Mouse (Mus musculus) G1E-ER4 (cell line): Measurements from ENCODE around the gene Chrnb4. TPM values are rescaled to one million over a fixed set of nuclear protein-coding genes. Genes with fewer than 3 reads are reported as not detected.

Experiments used
- GATA1 ChIP-seq: IDR thresholded peaks from one replicate; pipeline ENCODE4 v1.8.0; 2012; ENCODE audit warnings: low read length, inconsistent platforms
- polyA plus RNA-seq: library from polyadenylated mRNA; stranded (reverse); fragments of >175 nt; gene quantifications from 2 replicates; pipeline ENCODE4 v1.2.3, GENCODE M21; 2012

Chrnb4 gene
- polyA plus RNA-seq, result not detected in 2 replicates

DNA sequence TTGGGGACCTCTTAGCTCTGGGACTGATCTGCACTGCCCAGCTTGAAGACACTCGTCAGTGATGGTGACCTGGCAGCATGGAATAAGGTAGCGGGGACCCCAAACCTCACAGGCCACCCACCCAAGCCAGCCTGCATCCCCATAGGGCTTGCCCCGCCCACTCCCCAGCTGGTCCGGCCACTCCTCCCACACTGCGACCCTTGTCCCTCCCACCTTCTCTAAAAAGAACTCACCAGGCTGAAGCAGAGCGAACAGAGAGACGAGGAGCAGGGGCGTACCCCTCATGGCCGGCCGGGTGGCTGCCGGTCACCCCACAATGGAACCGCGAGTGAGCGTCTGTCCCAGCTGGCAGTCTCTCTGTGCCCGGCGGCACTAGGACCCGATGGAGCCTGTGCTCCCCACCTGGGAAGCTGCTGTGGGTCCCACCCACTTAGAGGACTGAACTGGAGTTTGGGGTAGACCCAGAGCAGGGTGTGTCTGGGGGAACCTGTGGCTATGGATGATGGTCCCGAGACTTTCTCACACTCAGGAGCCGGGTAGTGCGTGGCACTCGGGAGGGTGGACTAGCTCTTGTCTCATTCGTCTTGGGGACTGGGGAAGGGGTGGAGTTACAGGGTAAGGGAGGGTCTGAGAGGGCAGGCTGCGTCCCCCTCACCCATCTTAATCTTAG is at the start of gene Chrnb4:
TSS of gene Chrnb4 (minus strand) at position 569 of the 670 bp plus-strand sequence.
- TF ChIP-seq GATA1, result no peak

GRCm38 (mm10) chr9:55096870-55097269 is 48.3 kb upstream of the Chrnb4 start:
- no peak for TF ChIP-seq GATA1

DNA sequence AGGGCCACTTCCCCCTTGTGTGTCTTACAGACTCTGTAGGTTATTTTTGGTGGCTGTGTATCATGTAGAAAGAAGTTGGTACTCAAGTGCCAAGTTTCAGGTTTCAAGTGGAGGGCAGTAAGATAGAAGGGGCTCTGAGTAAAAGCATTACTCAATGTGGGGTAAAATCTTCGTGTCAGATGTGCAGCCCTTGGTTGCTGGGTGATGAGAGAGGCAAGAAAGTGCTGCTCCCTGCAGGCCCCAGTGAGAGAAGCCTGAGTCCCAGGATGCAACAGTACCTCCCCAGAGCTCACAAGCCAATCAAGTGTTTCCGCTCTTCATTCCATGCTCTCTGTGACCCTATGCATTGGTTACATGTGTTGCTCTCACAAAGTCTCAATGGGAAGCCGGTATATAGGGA is 47.5 kb upstream of the Chrnb4 start:
- TF ChIP-seq GATA1, result no peak

DNA sequence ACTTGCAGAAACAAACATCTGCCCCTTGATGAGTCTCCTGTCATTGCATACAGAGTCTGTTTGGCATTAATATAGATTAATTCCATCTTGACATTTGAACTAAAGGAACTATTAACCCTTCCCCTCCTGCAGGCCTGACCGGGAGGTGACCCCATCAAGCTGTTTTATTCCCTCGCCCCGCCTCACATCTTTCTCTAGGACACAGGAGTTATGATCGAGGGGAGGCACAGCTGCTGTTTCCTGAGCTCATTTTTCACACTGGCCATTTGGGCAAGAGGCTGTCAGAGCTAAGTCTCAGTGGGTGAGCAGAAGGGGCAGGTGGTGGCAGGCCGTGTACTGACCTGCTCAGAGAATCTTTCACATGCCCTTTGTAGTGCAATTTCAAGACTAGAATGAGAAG is 41.6 kb upstream of the Chrnb4 start:
- no peak for TF ChIP-seq GATA1

- TF ChIP-seq GATA1, result no peak
Measured at GRCm38 (mm10) chr9:55089226-55089625, 40.6 kb upstream of the Chrnb4 start.

DNA sequence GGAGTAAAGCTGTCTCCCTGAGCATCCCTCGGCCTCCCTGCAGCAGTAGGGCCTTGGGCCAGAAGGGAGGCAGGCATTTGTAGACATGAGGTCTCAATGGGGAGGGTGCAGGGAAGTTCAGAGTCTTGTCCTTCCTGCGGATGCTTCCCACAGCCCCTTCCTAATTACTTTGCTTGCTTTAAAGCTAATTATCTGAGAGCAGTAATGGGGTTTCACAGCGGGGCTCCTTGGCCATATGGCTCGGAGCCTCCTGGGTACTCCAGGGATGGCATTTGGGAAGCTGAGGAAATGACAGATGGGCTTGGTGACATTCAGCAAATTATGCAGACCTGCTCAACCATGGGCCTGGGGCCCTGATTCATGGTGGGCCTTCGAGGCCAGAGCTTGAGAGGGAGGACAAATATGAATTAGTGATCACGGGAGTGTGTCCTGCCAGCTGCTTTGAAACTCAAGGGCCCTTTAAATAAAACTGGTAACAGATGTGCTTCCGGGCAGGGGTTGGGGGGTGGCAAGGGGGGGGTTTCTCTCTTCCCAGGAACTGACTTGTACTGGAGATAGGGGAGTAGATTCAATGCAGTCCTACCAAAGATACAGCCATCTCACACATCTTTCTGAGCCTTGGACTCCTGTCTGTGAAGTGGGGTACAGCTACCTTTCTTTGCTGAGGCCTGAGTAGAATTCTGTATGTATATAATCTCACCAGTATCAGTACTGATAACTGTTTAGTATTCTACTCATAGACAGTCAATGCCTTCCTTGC is 34.8 kb upstream of the Chrnb4 start:
- TF ChIP-seq GATA1, result no peak

GRCm38 (mm10) chr9:55067965-55068265 is 19.3 kb upstream of the Chrnb4 start:
- no peak for TF ChIP-seq GATA1

DNA sequence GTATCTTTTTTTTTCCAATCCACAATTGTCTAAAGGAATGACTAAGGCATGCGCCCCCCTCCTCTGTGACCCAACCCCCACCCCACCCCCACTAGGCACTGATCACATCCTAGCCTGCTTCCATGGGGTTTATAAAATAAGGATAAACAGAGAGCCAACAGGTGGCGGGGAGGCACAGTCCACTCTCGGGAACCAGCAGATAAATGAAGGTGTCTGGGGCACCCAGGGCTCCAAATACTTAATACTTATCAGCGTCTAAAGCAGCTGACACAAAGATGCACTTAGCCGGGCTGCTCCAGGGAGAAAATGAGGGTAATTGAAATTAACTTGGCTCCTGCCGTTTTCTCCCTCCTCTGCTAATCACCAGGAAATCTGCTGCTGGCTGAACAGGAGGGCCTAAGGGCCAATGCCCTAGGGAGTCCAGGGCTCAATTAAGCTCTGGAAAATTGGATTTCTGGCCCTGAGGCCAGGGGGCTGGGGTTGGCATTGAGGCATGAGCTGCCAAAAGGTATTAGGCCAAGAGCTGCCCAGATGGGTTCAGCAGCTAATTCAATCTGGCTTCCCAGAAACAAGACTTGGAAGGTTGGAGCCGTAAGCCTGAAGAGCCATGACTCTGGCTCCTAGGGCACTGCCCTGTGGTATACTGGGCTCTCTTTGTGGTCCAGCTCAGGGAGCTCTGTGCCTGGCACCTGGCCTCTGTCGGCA is 18.8 kb upstream of the Chrnb4 start:
- TF ChIP-seq GATA1, result no peak

DNA sequence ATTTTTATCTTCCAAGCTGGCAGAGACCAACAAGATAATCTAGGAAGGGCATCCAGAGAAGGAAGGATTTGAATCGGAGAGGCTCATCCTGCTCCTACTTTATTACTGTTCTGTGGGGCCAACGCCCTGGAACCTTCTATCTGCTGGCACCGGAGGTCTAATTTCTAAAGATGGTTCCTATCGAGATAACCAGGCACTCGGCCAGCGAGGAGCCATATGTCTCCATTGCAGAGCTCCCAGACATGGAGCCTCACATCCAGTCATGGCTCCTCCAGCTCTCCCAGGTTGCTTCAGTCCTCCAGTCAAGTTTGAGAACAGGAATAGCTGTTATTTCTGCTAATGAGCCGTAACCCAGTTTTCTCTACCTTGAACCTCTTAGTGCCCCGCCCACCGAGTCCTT is 16.7 kb upstream of the Chrnb4 start:
- TF ChIP-seq GATA1, result no peak

DNA sequence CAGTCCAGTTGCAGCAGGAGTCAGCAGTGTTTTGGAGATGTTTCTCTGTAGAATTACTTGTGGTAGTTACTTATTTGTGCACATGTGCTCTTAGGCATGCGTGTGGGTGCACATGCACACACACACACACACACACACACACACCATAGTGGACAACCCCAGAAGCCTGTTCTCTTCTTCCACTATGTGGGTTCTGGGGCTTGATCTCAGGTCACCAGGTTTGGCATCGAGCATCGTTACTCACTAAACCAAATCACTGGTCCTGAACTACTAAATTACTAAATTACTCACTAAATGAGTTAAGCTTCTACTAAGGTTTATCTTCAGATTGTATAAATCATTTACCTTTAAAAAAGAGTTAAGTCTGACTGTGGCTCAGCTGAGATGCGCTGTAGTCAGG is 9.5 kb upstream of the Chrnb4 start:
- TF ChIP-seq GATA1, result no peak

DNA sequence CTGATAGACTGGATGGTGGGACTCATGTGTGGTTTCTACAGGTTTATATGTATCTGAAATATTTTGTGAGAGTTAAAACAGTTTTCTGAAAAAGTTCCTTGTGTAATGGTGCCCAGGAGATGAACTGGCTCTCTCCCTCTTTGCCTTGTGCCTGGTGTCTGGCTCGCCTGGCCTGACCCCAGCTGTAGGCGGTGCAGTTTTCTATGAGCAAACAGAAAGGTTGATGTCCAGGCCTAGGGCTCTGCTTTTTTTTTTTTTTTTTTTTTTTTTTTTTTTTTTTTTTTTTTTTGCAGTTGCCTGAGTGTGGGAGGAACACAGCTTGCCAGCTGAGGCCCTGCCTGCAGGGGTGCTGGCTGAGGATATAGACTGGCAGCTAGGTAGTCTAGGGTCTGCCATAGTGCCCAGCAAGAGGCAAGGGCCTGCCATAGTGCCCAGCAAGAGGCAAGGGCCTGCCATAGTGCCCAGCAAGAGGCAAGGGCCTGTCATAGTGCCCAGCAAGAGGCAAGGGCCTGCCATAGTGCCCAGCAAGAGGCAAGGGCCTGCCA is 6.9 kb upstream of the Chrnb4 start:
- no peak for TF ChIP-seq GATA1

GRCm38 (mm10) chr9:55046764-55047163 is 1.8 kb downstream of the Chrnb4 start:
- no peak for TF ChIP-seq GATA1

DNA sequence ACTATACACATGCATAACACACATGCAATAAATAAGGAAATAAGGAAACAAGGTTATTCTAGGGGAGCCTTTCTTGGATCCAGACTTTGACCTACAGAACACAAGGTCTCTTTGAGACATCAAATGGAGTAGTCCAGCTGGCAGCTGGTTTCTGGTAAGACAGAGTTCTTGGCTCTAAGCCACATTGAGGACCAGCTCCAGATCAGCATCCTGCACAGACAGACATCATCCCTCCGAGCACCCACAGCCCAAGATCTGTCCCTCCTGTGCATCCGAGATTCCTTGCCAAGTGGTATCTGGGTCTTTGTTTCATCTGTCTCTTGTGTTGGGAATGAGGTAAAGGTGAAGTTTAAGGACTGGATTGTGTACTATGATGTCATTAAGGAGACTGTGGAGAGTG is 3.6 kb downstream of the Chrnb4 start:
- TF ChIP-seq GATA1, result no peak

- no peak for TF ChIP-seq GATA1
Measured at GRCm38 (mm10) chr9:55043688-55044087, 4.9 kb downstream of the Chrnb4 start.

DNA sequence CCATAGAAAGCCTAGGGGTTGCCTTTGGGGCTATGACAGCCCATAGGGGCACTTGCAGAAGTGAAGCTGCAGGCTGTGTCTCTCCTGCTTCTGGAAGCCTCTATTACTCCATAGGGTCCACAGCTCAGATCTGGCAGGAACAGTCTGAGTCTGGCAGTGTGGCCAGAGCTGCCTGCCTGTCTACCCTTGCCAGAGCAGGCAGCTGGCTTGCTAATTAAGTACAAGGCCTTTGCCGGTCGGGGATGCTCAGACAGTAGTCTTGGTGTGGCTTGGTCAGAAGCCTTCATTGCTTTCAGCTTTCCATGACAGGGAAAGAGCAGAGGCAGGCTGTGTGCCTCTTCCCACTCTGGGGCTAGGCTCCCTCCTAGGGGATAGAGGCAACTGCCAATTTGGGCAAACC is 7.2 kb downstream of the Chrnb4 start:
- TF ChIP-seq GATA1, result no peak

DNA sequence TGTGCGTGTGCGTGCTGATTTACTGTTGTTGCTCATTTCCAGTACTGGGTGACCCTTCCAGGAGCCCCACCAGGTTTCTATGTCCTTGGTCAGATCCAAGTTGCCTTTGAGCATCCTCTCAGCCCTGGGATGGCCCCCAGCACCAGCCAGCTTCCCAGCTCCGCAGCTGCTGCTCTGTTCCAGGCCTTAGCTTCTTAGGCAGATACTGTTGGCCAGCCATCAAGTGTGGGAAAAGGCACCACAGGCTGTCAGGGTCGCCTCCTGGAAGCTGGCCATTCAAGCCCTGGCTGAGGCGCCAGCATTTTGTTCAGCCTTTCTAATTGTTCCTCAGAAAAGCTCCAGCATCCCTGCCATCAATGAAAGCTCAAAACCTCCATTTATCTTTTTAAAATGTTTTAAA is 8.6 kb downstream of the Chrnb4 start:
- no peak for TF ChIP-seq GATA1

- TF ChIP-seq GATA1, result no peak
Measured at GRCm38 (mm10) chr9:55038948-55039347, 9.6 kb downstream of the Chrnb4 start.
